Mouse (Mus musculus) WW6 (cell line): ENCODE results near the gene Vmn1r166.
"Not testable (repeated sequence)": the region's sequence is repeated elsewhere in the genome, so short reads cannot be mapped to it uniquely, and the experiment has no call there.

Source experiments
- DNase-seq: peaks from one replicate; pipeline ENCODE4 v3.0.0-alpha.2; 2013; ENCODE audit warnings: low read depth, low spot score

The Vmn1r166 gene

DNA sequence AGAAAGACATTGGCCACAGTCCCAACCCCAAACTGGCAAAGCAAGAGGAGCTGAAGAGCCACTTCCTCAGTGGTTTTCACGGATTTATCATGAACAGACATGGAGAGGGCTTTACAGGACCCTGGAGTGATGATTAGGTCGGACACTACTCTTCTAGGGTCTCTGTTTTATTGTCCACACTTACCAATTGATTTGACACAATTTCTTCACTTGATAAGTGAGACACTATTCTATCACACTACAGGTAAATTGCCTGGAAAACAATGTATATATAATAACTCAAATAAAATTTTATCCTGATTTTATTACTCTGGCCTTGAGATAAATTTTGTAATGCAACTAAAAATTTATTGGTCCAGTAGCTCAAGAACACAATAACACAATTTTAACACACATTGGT is at the start of gene Vmn1r166:
TSS of gene Vmn1r166 (minus strand) at position 101 of the 400 bp plus-strand sequence.
- DNase-seq = not testable (repeated sequence)

DNA sequence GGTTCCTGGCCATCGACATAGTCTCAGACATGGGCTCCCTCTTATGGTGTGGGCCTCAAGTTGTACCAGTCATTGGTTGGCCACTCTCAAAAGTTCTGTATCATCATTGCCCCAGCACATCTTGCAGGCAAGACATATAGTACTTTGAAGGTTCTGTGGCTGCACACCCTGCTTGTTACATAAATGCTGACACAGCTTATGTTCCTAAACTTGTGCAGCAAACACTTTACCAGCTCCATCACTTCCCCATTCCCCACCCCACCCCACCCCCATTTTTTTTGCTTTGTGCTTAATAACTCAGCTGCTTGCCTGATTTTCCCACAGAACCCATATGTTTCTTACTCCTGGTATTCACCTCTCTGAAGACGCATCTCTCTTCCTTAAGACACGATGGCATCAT is 49.4 kb upstream of the Vmn1r166 start, which contains the start of gene Nlrp4e:
TSS of gene Nlrp4e (plus strand) at position 301 of the 400 bp plus-strand sequence.
- not testable (repeated sequence) for DNase-seq

DNA sequence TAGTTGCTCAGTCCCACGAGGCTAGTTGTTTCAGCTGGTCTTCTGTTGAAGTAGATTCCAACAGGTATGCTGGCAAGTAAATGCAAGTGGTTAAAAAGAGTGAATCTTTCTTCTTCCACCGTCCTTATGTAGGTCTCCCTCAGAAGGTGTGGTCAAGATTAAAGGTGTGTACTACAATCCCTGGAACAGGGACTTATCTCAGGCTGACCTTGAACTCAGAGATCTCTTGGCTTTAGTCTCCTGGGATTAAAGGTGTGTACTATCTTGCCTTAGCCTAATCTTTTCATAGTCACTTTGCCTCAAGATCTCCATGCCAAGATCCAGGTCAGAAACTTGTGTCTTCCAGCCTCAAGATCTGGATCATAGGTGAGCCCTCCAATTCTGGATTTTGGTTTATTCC is 27.3 kb upstream of the Vmn1r166 start, which contains the start of gene Gm6902:
TSS of gene Gm6902 (minus strand) at position 101 of the 400 bp plus-strand sequence.
- DNase-seq = not testable (repeated sequence)

DNA sequence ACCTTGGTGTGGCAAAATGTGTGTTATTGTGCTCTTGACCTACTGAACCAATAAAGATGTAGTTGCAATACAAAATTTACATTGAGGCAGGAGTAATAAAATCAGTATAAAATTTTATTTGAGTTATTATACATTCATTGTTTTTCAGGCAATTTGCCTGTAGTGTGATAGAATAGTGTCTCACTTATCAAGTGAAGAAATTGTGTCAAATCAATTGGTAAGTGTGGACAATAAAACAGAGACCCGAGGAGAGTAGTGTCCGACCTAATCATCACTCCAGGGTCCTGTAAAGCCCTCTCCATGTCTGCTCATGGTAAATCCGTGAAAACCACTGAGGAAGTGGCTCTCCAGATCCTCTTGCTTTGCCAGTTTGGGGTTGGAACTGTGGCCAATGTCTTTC is 34.5 kb downstream of the Vmn1r166 start, which contains the start of gene Vmn1r165:
TSS of gene Vmn1r165 (plus strand) at position 301 of the 400 bp plus-strand sequence.
- not testable (repeated sequence) for DNase-seq
